Comparison of ENCODE assay signal across 8 mouse cellular contexts in the genomic region with DNA sequence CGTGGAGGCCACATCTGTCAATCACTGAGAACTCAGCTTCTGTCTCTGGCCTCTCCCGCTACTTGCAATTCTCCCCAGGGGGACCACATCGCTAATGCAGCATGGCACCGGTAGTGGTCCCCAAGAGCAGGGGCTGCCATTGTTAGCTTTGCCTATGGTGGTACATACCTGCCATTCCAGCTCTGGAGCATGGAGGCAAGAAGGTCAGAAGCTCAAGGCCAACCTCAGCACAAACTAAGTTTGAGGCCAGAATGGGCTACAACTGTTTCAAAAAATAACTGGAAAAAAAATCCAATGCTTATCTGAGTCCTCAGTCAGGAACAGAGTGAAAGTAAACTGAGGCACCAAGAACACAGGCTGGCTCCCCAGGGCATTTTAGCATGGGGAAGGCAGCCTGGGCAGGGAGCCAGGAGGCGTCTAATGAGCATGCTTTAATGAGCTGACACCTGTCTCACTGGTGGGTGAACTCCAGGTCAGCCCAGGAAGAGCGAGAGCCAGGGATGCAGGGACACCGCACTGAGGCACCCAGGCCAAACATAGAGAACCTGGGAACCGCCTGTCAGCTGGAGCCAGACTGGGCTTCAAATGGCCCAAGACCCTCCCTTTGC. TPM values are rescaled to one million over a fixed set of nuclear protein-coding genes. Genes with fewer than 3 reads are reported as not detected.
A peak's percentile ranks its signal among the peaks of the same experiment; 100 is the strongest.
DNase-seq lines count a peak whose midpoint lies in the region; ATAC-seq lines count a peak whose summit lies in the region.

No protein-coding gene starts in this region.

- peaks cover 50% of the 10 kb centered on the region for H3K4me1 ChIP-seq in lung, embryonic 15.5 days
- H3K4me1 ChIP-seq in forebrain, embryonic 14.5 days (ENCODE audit: control insufficient read depth, insufficient read depth, low read length) = peaks cover 32% of the 10 kb centered on the region
- H3K4me1 ChIP-seq in limb, embryonic 10.5 days = peaks cover 61% of the 10 kb centered on the region

- no peak for ATAC-seq in lung, embryonic 15.5 days (ENCODE audit: borderline replicate concordance, extremely low read depth, low FRiP score, low TSS enrichment)
- no peak for ATAC-seq in forebrain, embryonic 14.5 days
- no peak for ATAC-seq in erythroblast, adult 5-6 weeks (replicated peaks; ENCODE audit: low FRiP score, poor library complexity, severe bottlenecking)

- no peak for DNase-seq in lung, adult 18-20 months
- DNase-seq in forebrain, embryonic 14.5 days (ENCODE audit: low spot score) = no peak
- DNase-seq in limb, embryonic 10.5 days (ENCODE audit: low spot score) = peak; percentile 33
- DNase-seq in retina, postnatal 1 day = peak; percentile 45
- no peak for DNase-seq in gastrocnemius, adult 18-20 months (ENCODE audit: low spot score)
- no peak for DNase-seq in gastrocnemius, postnatal 4 days (ENCODE audit: low spot score in 2 of 2)

- no peak overlapping the region for H3K27ac ChIP-seq in lung, embryonic 15.5 days
- no peak overlapping the region for H3K27ac ChIP-seq in forebrain, embryonic 14.5 days (ENCODE audit: low read depth, low read length)
- peak overlapping the region; percentile 71 for H3K27ac ChIP-seq in limb, embryonic 10.5 days

- H3K9ac ChIP-seq in lung, embryonic 15.5 days = 0 out of 2 replicates have a peak overlapping the region, but pooled peaks have one; percentile 24
- H3K9ac ChIP-seq in forebrain, embryonic 14.5 days (ENCODE audit: low read length) = peak overlapping the region; percentile 60

- H3K27me3 ChIP-seq in lung, embryonic 15.5 days = no peaks in the 10 kb centered on the region
- H3K27me3 ChIP-seq in forebrain, embryonic 14.5 days (replicated peaks; ENCODE audit: control insufficient read depth, insufficient read depth, low read length) = peaks cover 10% of the 10 kb centered on the region; the same call in 1 of the 2 replicates
- H3K27me3 ChIP-seq in limb, embryonic 10.5 days (ENCODE audit: low read depth, poor library complexity, severe bottlenecking) = 0 out of 2 replicates have a peak, but pooled peaks cover 20% of the 10 kb centered on the region

- H3K4me2 ChIP-seq in lung, embryonic 15.5 days = peak overlapping the region; percentile 47
- H3K4me2 ChIP-seq in forebrain, embryonic 14.5 days (ENCODE audit: low read length) = peak overlapping the region; percentile 76

- 48% methylated on average over 8 of the region's 8 CpGs for WGBS in lung, embryonic 15.5 days
- 13% methylated on average over 8 of the region's 8 CpGs for WGBS in forebrain, embryonic 14.5 days
- WGBS in limb, embryonic 10.5 days = 50% methylated on average over 8 of the region's 8 CpGs

- peaks cover 40% of the 10 kb centered on the region for H3K36me3 ChIP-seq in lung, embryonic 15.5 days
- H3K36me3 ChIP-seq in forebrain, embryonic 14.5 days (ENCODE audit: control insufficient read depth, insufficient read depth, low read length) = 0 out of 2 replicates have a peak, but pooled peaks cover 8% of the 10 kb centered on the region
- H3K36me3 ChIP-seq in limb, embryonic 10.5 days = peaks cover 69% of the 10 kb centered on the region

- no peaks in the 10 kb centered on the region for H3K9me3 ChIP-seq in lung, embryonic 15.5 days
- no peaks in the 10 kb centered on the region for H3K9me3 ChIP-seq in forebrain, embryonic 14.5 days (replicated peaks; ENCODE audit: control insufficient read depth, low read length)
- no peaks in the 10 kb centered on the region for H3K9me3 ChIP-seq in limb, embryonic 10.5 days (replicated peaks)

- H3K4me3 ChIP-seq in lung, embryonic 15.5 days = no peak overlapping the region
- peak overlapping the region; percentile 32 for H3K4me3 ChIP-seq in forebrain, embryonic 14.5 days (ENCODE audit: low read depth, low read length)
- H3K4me3 ChIP-seq in limb, embryonic 10.5 days = peak overlapping the region; percentile 46

RNA-seq across cellular contexts. Expression of gene Nr2f6, which starts 5.2 kb away (rescaled TPM):
- polyA plus RNA-seq in lung, embryonic 15.5 days (2015; fragmentation: Nextera tagmentation; extraction: Ambion mirVana) = 76.6 and 80.4 TPM in 2 replicates
- 16.6 and 17.3 TPM in 2 replicates for polyA plus RNA-seq in forebrain, embryonic 14.5 days (2014; fragmentation: Nextera tagmentation; extraction: Ambion mirVana)
- polyA plus RNA-seq in limb, embryonic 10.5 days (2016; fragmentation: Nextera tagmentation; extraction: Ambion mirVana) = 77.4 and 87.2 TPM in 2 replicates
- total RNA-seq in gastrocnemius, adult 18-20 months (2021) = 10 to 100 TPM; 20.8 to 22.4 TPM
- total RNA-seq in erythroblast, adult 5-6 weeks (2015; ENCODE audit: low replicate concordance) = 1.7 and 6.9 TPM in 2 replicates
- 0.42 and 0.94 TPM in 2 replicates for total RNA-seq in erythroblast, adult 5-6 weeks (2017; ENCODE audit: low replicate concordance)
- 10 to 100 TPM; 37.0 to 40.4 TPM for total RNA-seq in gastrocnemius, postnatal 4 days (2021)

RNA-seq across cellular contexts. Expression of gene Ocel1, which starts 5.4 kb away (rescaled TPM):
- polyA plus RNA-seq in lung, embryonic 15.5 days (2015; fragmentation: Nextera tagmentation; extraction: Ambion mirVana) = 7.0 and 7.2 TPM in 2 replicates
- 3.0 and 3.8 TPM in 2 replicates for polyA plus RNA-seq in forebrain, embryonic 14.5 days (2014; fragmentation: Nextera tagmentation; extraction: Ambion mirVana)
- polyA plus RNA-seq in limb, embryonic 10.5 days (2016; fragmentation: Nextera tagmentation; extraction: Ambion mirVana) = 4.3 and 5.4 TPM in 2 replicates
- 1 to 10 TPM; 6.1 to 6.2 TPM for total RNA-seq in gastrocnemius, adult 18-20 months (2021)
- total RNA-seq in erythroblast, adult 5-6 weeks (2015; ENCODE audit: low replicate concordance) = 2.1 and 4.0 TPM in 2 replicates
- 2.6 and 3.2 TPM in 2 replicates for total RNA-seq in erythroblast, adult 5-6 weeks (2017; ENCODE audit: low replicate concordance)
- 1 to 10 TPM; 8.1 to 9.2 TPM for total RNA-seq in gastrocnemius, postnatal 4 days (2021)

RNA-seq across cellular contexts. Expression of gene Use1, which starts 9.9 kb away (rescaled TPM):
- 85.0 and 87.0 TPM in 2 replicates for polyA plus RNA-seq in lung, embryonic 15.5 days (2015; fragmentation: Nextera tagmentation; extraction: Ambion mirVana)
- polyA plus RNA-seq in forebrain, embryonic 14.5 days (2014; fragmentation: Nextera tagmentation; extraction: Ambion mirVana) = 116 and 121 TPM in 2 replicates
- 92.4 and 95.0 TPM in 2 replicates for polyA plus RNA-seq in limb, embryonic 10.5 days (2016; fragmentation: Nextera tagmentation; extraction: Ambion mirVana)
- 100 to 1,000 TPM; 100 to 109 TPM for total RNA-seq in gastrocnemius, adult 18-20 months (2021)
- 35.2 and 37.4 TPM in 2 replicates for total RNA-seq in erythroblast, adult 5-6 weeks (2015; ENCODE audit: low replicate concordance)
- total RNA-seq in erythroblast, adult 5-6 weeks (2017; ENCODE audit: low replicate concordance) = 34.8 and 38.3 TPM in 2 replicates
- 100 to 1,000 TPM; 139 to 149 TPM for total RNA-seq in gastrocnemius, postnatal 4 days (2021)

RNA-seq across cellular contexts. Expression of gene Ushbp1, which starts 19.1 kb away (rescaled TPM):
- polyA plus RNA-seq in lung, embryonic 15.5 days (2015; fragmentation: Nextera tagmentation; extraction: Ambion mirVana) = 28.2 and 30.7 TPM in 2 replicates
- polyA plus RNA-seq in forebrain, embryonic 14.5 days (2014; fragmentation: Nextera tagmentation; extraction: Ambion mirVana) = 2.8 and 4.4 TPM in 2 replicates
- polyA plus RNA-seq in limb, embryonic 10.5 days (2016; fragmentation: Nextera tagmentation; extraction: Ambion mirVana) = 6.6 and 6.9 TPM in 2 replicates
- total RNA-seq in gastrocnemius, adult 18-20 months (2021) = 1 to 10 TPM; 4.7 to 6.9 TPM
- not detected in 2 replicates for total RNA-seq in erythroblast, adult 5-6 weeks (2015; ENCODE audit: low replicate concordance)
- total RNA-seq in erythroblast, adult 5-6 weeks (2017; ENCODE audit: low replicate concordance) = not detected in 2 replicates
- 10 to 100 TPM; 14.7 to 17.4 TPM for total RNA-seq in gastrocnemius, postnatal 4 days (2021)

RNA-seq across cellular contexts. Expression of gene Babam1, which starts 20.1 kb away (rescaled TPM):
- 109 and 112 TPM in 2 replicates for polyA plus RNA-seq in lung, embryonic 15.5 days (2015; fragmentation: Nextera tagmentation; extraction: Ambion mirVana)
- polyA plus RNA-seq in forebrain, embryonic 14.5 days (2014; fragmentation: Nextera tagmentation; extraction: Ambion mirVana) = 91.7 and 97.0 TPM in 2 replicates
- polyA plus RNA-seq in limb, embryonic 10.5 days (2016; fragmentation: Nextera tagmentation; extraction: Ambion mirVana) = 123 and 131 TPM in 2 replicates
- total RNA-seq in gastrocnemius, adult 18-20 months (2021) = 10 to 100 TPM; 63.4 to 71.9 TPM
- 31.9 and 60.8 TPM in 2 replicates for total RNA-seq in erythroblast, adult 5-6 weeks (2015; ENCODE audit: low replicate concordance)
- 29.0 and 35.2 TPM in 2 replicates for total RNA-seq in erythroblast, adult 5-6 weeks (2017; ENCODE audit: low replicate concordance)
- total RNA-seq in gastrocnemius, postnatal 4 days (2021) = 10 to 100 TPM; 64.4 to 77.9 TPM

Comparison
In these comparisons a context has a peak if more than half of its experiments do, and no peak if none do; other contexts are left out.
1. DNase-seq: peak in limb, embryonic 10.5 days (single experiment) and retina, postnatal 1 day (single experiment); none in lung, adult 18-20 months (0 of 2), forebrain, embryonic 14.5 days (single experiment), gastrocnemius, adult 18-20 months (single experiment) and gastrocnemius, postnatal 4 days (0 of 2).